Mouse (Mus musculus) CH12.LX (cell line): ENCODE data around the gene Nup188. TPM values are rescaled to one million over a fixed set of nuclear protein-coding genes. Genes with fewer than 3 reads are reported as not detected.
A peak's percentile ranks its signal among the peaks of the same experiment; 100 is the strongest.

Experiments used
- DNase-seq: peaks from one replicate; pipeline ENCODE4 v3.0.0-alpha.2; 2013; ENCODE audit errors: extremely low read depth
- H3K27ac ChIP-seq: 2 replicates; pipeline ENCODE4 v1.5.1; 2012; ENCODE audit warnings: low read depth, mild to moderate bottlenecking, control low read depth, moderate library complexity; ENCODE audit not compliant: insufficient read depth
- H3K27me3 ChIP-seq: replicated peaks from 2 replicates; pipeline ENCODE3; 2012; ENCODE audit warnings: inconsistent platforms
- H3K36me3 ChIP-seq, 2 experiments: replicated peaks in 1 of 2; 2 replicates each; pipeline versions ENCODE3 to v1.6.1; 2012; ENCODE audit warnings: inconsistent platforms in 1 of 2, low read length in 1 of 2, mild to moderate bottlenecking in 1 of 2, mixed read lengths in 1 of 2, moderate library complexity in 1 of 2; ENCODE audit not compliant: control insufficient read depth in 1 of 2, insufficient read depth in 1 of 2
- H3K4me1 ChIP-seq, 2 experiments: 2 replicates each; pipeline ENCODE4 v1.6.1; 2012; ENCODE audit warnings: inconsistent platforms in 1 of 2, moderate library complexity in 1 of 2; ENCODE audit not compliant: insufficient read depth in 2 of 2, control insufficient read depth in 1 of 2
- H3K4me2 ChIP-seq: 2 replicates; pipeline ENCODE4 v1.6.1; 2012; ENCODE audit warnings: low read depth, mild to moderate bottlenecking, control low read depth; ENCODE audit not compliant: poor library complexity, insufficient read depth, severe bottlenecking
- H3K4me3 ChIP-seq, 3 experiments: fragments of 150-350 bp in 1 of 3; sonication (generic) in 1 of 3; replicated peaks in 1 of 3; 2 replicates each; pipeline versions ENCODE3 to v1.5.1; 2011 to 2012; ENCODE audit warnings: low read depth in 2 of 3, low read length in 2 of 3, mild to moderate bottlenecking in 2 of 3, moderate library complexity in 2 of 3, control low read depth in 1 of 3, improper control_type of control experiment in 1 of 3, inconsistent platforms in 1 of 3, mixed read lengths in 1 of 3; ENCODE audit not compliant: poor library complexity in 1 of 3
- H3K79me2 ChIP-seq: replicated peaks from 2 replicates; pipeline ENCODE4 v1.6.1; 2012; ENCODE audit warnings: mild to moderate bottlenecking, moderate library complexity; ENCODE audit not compliant: control insufficient read depth, poor library complexity, insufficient read depth, severe bottlenecking; ENCODE audit errors: extremely low read depth
- H3K9ac ChIP-seq: 2 replicates; pipeline ENCODE4 v1.6.1; 2012; ENCODE audit warnings: low read depth, mild to moderate bottlenecking, control low read depth, moderate library complexity; ENCODE audit not compliant: insufficient read depth
- H3K9me3 ChIP-seq: replicated peaks from 2 replicates; pipeline ENCODE3; 2012; ENCODE audit warnings: low read length, inconsistent platforms, mixed read lengths
- CHD1 ChIP-seq: IDR thresholded peaks from 2 replicates; pipeline ENCODE4 v1.6.1; 2012; ENCODE audit warnings: low read depth, low read length, improper control_type of control experiment, inconsistent platforms
- ELF1 ChIP-seq: IDR thresholded peaks from 2 replicates; pipeline ENCODE4 v1.6.1; 2014; ENCODE audit warnings: low read depth, mild to moderate bottlenecking, inconsistent platforms, low read length, improper control_type of control experiment
- EP300 ChIP-seq: IDR thresholded peaks from 2 replicates; pipeline ENCODE4 v1.6.1; 2011; ENCODE audit warnings: low read length, improper control_type of control experiment
- ETS1 ChIP-seq: conservative IDR thresholded peaks from 2 replicates; pipeline ENCODE4 v1.6.1; 2012; ENCODE audit warnings: low read depth, mild to moderate bottlenecking, inconsistent platforms, low read length, improper control_type of control experiment, moderate library complexity
- HCFC1 ChIP-seq: IDR thresholded peaks from 2 replicates; pipeline ENCODE4 v1.6.1; 2012; ENCODE audit warnings: low read depth, mild to moderate bottlenecking, inconsistent platforms, low read length, improper control_type of control experiment
- IRF4 ChIP-seq: IDR thresholded peaks from 2 replicates; pipeline ENCODE4 v1.6.1; 2014; ENCODE audit warnings: low read depth, mild to moderate bottlenecking, inconsistent platforms, low read length, improper control_type of control experiment
- JUND ChIP-seq: conservative IDR thresholded peaks from 2 replicates; pipeline ENCODE4 v1.6.1; 2011; ENCODE audit warnings: low read depth, low read length, improper control_type of control experiment
- MAZ ChIP-seq: IDR thresholded peaks from 2 replicates; pipeline ENCODE4 v1.6.1; 2012; ENCODE audit warnings: low read depth, mild to moderate bottlenecking, inconsistent platforms, low read length, improper control_type of control experiment, moderate library complexity
- MEF2A ChIP-seq: IDR thresholded peaks from 2 replicates; pipeline ENCODE4 v1.6.1; 2014; ENCODE audit warnings: low read depth, mild to moderate bottlenecking, inconsistent platforms, low read length, improper control_type of control experiment, borderline replicate concordance
- MXI1 ChIP-seq: IDR thresholded peaks from 2 replicates; pipeline ENCODE4 v1.6.1; 2011; ENCODE audit warnings: mild to moderate bottlenecking, low read depth, low read length, improper control_type of control experiment
- NELFE ChIP-seq: IDR thresholded peaks from 2 replicates; pipeline ENCODE4 v1.6.1; 2011; ENCODE audit warnings: low read depth, low read length, improper control_type of control experiment
- NRF1 ChIP-seq: IDR thresholded peaks from 2 replicates; pipeline ENCODE4 v1.6.1; 2014; ENCODE audit warnings: low read depth, mild to moderate bottlenecking, inconsistent platforms, low read length, improper control_type of control experiment, moderate library complexity
- PAX5 ChIP-seq: IDR thresholded peaks from 2 replicates; pipeline ENCODE4 v1.6.1; 2012; ENCODE audit warnings: low read length, inconsistent platforms, mixed read lengths
- POLR2A ChIP-seq: IDR thresholded peaks from 2 replicates; pipeline ENCODE4 v1.6.1; 2011; ENCODE audit warnings: low read depth, mild to moderate bottlenecking, improper control_type of control experiment, low read length
- POLR2AphosphoS2 ChIP-seq: IDR thresholded peaks from 2 replicates; pipeline ENCODE4 v1.6.1; 2011; ENCODE audit warnings: low read depth, low read length, improper control_type of control experiment
- RCOR1 ChIP-seq: conservative IDR thresholded peaks from 2 replicates; pipeline ENCODE4 v1.6.1; 2012; ENCODE audit warnings: low read depth, mild to moderate bottlenecking, inconsistent platforms, low read length, improper control_type of control experiment
- SIN3A ChIP-seq: IDR thresholded peaks from 2 replicates; pipeline ENCODE4 v1.6.1; 2012; ENCODE audit warnings: low read length, improper control_type of control experiment, inconsistent platforms
- USF2 ChIP-seq: conservative IDR thresholded peaks from 2 replicates; pipeline ENCODE4 v1.6.1; 2011; ENCODE audit warnings: low read depth, low read length, improper control_type of control experiment
- ZKSCAN1 ChIP-seq: IDR thresholded peaks from 2 replicates; pipeline ENCODE4 v1.6.1; 2012; ENCODE audit warnings: low read depth, inconsistent platforms, low read length, improper control_type of control experiment, borderline replicate concordance
- ZMIZ1 ChIP-seq: IDR thresholded peaks from 2 replicates; pipeline ENCODE4 v1.6.1; 2012; ENCODE audit warnings: low read depth, mild to moderate bottlenecking, inconsistent platforms, low read length, improper control_type of control experiment
- ZNF384 ChIP-seq: IDR thresholded peaks from 2 replicates; pipeline ENCODE4 v1.6.1; 2012; ENCODE audit warnings: low read depth, low read length, improper control_type of control experiment, inconsistent platforms
- dilution Hi-C: fragments of 300-500 bp; cut with MboI; formaldehyde crosslinking; loops from 2 replicates; pipeline ENCODE4 v1.14.3; 2020; ENCODE audit warnings: low sequenced_read_pairs; ENCODE audit not compliant: extremely low pct_unique_long_range_greater_than_20kb, extremely low pct_ligation_motif_present
- in situ Hi-C: fragments of 300-500 bp; cut with MboI; formaldehyde crosslinking; loops from 3 replicates; pipeline ENCODE4 v1.14.3; 2019; ENCODE audit warnings: low sequenced_read_pairs, low pct_ligation_motif_present, low pct_unique_long_range_greater_than_20kb, mixed read lengths
- polyA plus RNA-seq: library from polyadenylated mRNA; unstranded; fragments of >175 nt; gene quantifications from 2 replicates; pipeline ENCODE4 v1.2.1, GENCODE M21; 2012; ENCODE audit warnings: low read depth; ENCODE audit not compliant: insufficient read length
- total RNA-seq, 2 experiments: library from RNA; depleted of rRNA; stranded (reverse); fragments of 300-350 nt in 1 of 2; fragments of >200 nt in 1 of 2; gene quantifications; 2 replicates each; pipeline ENCODE4 v1.2.3; 2012 to 2014

Nup188 gene
- total and polyA plus RNA-seq, 3 experiments: 19.7 to 58.8 (median 47.6) TPM

DNA sequence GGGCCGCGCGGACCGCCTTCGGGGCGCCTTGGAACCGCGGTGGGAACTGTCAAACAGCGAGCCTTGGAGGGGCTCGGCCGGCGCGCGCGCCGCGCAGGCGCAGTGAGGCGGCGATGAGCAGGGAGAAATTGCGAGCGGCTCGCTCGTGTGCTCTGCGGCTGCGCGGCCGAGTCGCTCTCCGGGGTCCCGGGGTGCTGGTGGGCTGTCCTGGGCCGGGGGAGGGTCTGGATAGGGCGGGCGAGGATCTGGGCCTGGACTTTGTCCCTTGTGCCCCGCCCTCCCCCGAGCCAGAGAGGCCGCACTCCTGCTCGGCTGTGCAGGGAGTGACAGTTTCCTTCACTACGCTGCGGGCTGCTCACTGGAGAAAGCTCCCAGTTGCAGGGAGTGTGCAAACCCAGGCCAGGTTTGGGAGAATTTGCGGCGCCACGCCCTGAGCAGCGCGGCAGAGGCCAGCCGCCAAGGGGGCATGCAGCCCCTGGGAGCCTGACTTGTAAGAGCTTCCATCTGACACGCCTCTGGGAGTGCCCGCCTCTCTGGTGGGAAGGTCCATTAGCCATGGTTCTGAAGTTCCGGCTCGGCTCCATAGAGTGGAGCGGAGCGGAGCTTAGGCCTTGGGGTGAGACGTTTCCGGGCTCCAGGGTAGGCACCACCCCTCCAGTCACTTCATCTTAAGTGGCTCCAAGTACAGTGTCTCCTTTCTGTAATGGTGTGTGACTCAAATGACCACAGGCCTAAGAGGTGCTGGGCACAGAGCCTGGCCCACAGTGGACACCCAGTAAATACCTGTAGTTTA is 106.6 kb downstream of the Nup188 start:
- H3K27ac ChIP-seq: no peak overlapping the region
- no peaks in the 10 kb centered on the region for H3K9me3 ChIP-seq
- peak overlapping the region; percentile 37 for H3K4me2 ChIP-seq
- TF ChIP-seq HCFC1 (no peak; the same call in 1 of the 2 replicates), MXI1 (peak; percentile 13; the same call in 1 of the 2 replicates), ZMIZ1 (0 out of 2 replicates have a peak, but pooled peaks have one; percentile 27), EP300 (no peak), NELFE (peak; percentile 4; the same call in 1 of the 2 replicates), POLR2AphosphoS2 (0 out of 2 replicates have a peak, but pooled peaks have one; percentile 7), PAX5 (no peak), POLR2A (peak; percentile 3; the same call in 1 of the 2 replicates), NRF1 (peak; percentile 92), IRF4 (no peak)
- peak overlapping the region; percentile 61 for H3K9ac ChIP-seq
- peaks cover 17 to 40% of the 10 kb centered on the region in 2 experiments for H3K36me3 ChIP-seq
- H3K4me3 ChIP-seq: peak overlapping the region; percentile 73 to 87 (median 86)
- H3K27me3 ChIP-seq: no peaks in the 10 kb centered on the region
- 0 out of 2 replicates have a peak, but pooled peaks cover 3% of the 10 kb centered on the region for H3K79me2 ChIP-seq
- dilution Hi-C loops: no loop called here
- in situ Hi-C loops: no loop called here
- peaks cover 9 to 23% of the 10 kb centered on the region in 2 experiments for H3K4me1 ChIP-seq
- DNase-seq: peak; percentile 64

DNA sequence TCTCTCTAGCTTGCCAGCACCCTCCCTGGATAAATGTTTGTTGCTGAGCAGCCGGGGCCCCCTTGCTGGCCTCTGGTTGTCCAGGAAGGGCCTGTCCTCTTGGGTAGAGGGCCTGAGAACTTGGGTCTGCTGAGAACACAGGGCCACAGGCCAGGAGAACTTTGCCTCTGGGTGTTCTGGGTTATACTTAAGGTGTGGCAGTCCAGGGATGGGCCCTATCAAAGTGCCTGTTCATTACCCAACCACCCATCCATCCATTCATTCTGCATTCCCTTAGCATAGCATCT is 107.1 kb downstream of the Nup188 start:
- no peak overlapping the region for H3K27ac ChIP-seq
- 0 out of 2 replicates have a peak, but pooled peaks cover 3% of the 10 kb centered on the region for H3K79me2 ChIP-seq
- peak overlapping the region; percentile 73 to 87 (median 86) for H3K4me3 ChIP-seq
- H3K4me1 ChIP-seq: peaks cover 9 to 23% of the 10 kb centered on the region in 2 experiments
- no peak for DNase-seq
- peak overlapping the region; percentile 61 for H3K9ac ChIP-seq
- dilution Hi-C loops: no loop called here
- no peaks in the 10 kb centered on the region for H3K9me3 ChIP-seq
- in situ Hi-C loops: no loop called here
- H3K4me2 ChIP-seq: peak overlapping the region; percentile 37
- H3K36me3 ChIP-seq: peaks cover 22 to 46% of the 10 kb centered on the region in 2 experiments
- TF ChIP-seq MEF2A (no peak), JUND (no peak), ZNF384 (no peak), MAZ (no peak), CHD1 (no peak), ELF1 (no peak), ZKSCAN1 (no peak), RCOR1 (no peak), IRF4 (no peak), ZMIZ1 (no peak), POLR2AphosphoS2 (no peak), PAX5 (no peak), ETS1 (no peak), USF2 (no peak), HCFC1 (no peak), SIN3A (no peak)
- no peaks in the 10 kb centered on the region for H3K27me3 ChIP-seq

Other genes starting within 250 kb of the Nup188 start
- gene Wdr34, start 237.5 kb upstream of the Nup188 start, total RNA-seq (2012; rRNA removed): 23.2 and 26.5 TPM in 2 replicates
- gene Wdr34, start 237.5 kb upstream of the Nup188 start, total RNA-seq (2014; rRNA removed): 21.4 and 24.7 TPM in 2 replicates
- 28.0 and 28.6 TPM in 2 replicates for gene Wdr34, start 237.5 kb upstream of the Nup188 start, polyA plus RNA-seq
- gene Set, start 229.0 kb upstream of the Nup188 start, total RNA-seq (2012; rRNA removed): 515 and 844 TPM in 2 replicates
- 1,049 and 1,142 TPM in 2 replicates for gene Set, start 229.0 kb upstream of the Nup188 start, total RNA-seq (2014; rRNA removed)
- gene Set, start 229.0 kb upstream of the Nup188 start, polyA plus RNA-seq: 902 and 991 TPM in 2 replicates
- gene Pkn3, start 208.7 kb upstream of the Nup188 start, total RNA-seq (2012; rRNA removed): 5.2 and 8.3 TPM in 2 replicates
- gene Pkn3, start 208.7 kb upstream of the Nup188 start, total RNA-seq (2014; rRNA removed): 4.7 and 5.0 TPM in 2 replicates
- gene Pkn3, start 208.7 kb upstream of the Nup188 start, polyA plus RNA-seq: 6.7 and 7.1 TPM in 2 replicates
- 33.7 and 36.5 TPM in 2 replicates for gene Zdhhc12, start 192.7 kb upstream of the Nup188 start, total RNA-seq (2012; rRNA removed)
- 15.3 and 15.6 TPM in 2 replicates for gene Zdhhc12, start 192.7 kb upstream of the Nup188 start, total RNA-seq (2014; rRNA removed)
- 34.7 and 42.8 TPM in 2 replicates for gene Zdhhc12, start 192.7 kb upstream of the Nup188 start, polyA plus RNA-seq
- gene Zer1, start 161.8 kb upstream of the Nup188 start, total RNA-seq (2012; rRNA removed): 9.5 and 13.4 TPM in 2 replicates
- gene Zer1, start 161.8 kb upstream of the Nup188 start, total RNA-seq (2014; rRNA removed): 4.8 and 5.5 TPM in 2 replicates
- gene Zer1, start 161.8 kb upstream of the Nup188 start, polyA plus RNA-seq: 13.3 and 15.0 TPM in 2 replicates
- 32.1 and 35.1 TPM in 2 replicates for gene Tbc1d13, start 152.7 kb upstream of the Nup188 start, total RNA-seq (2012; rRNA removed)
- 21.4 and 25.9 TPM in 2 replicates for gene Tbc1d13, start 152.7 kb upstream of the Nup188 start, total RNA-seq (2014; rRNA removed)
- 36.1 and 36.8 TPM in 2 replicates for gene Tbc1d13, start 152.7 kb upstream of the Nup188 start, polyA plus RNA-seq
- 9.2 and 9.7 TPM in 2 replicates for gene Endog, start 114.9 kb upstream of the Nup188 start, total RNA-seq (2012; rRNA removed)
- gene Endog, start 114.9 kb upstream of the Nup188 start, total RNA-seq (2014; rRNA removed): 0.23 TPM in 1 of 2 replicates, not detected in the other
- not detected in 2 replicates for gene Endog, start 114.9 kb upstream of the Nup188 start, polyA plus RNA-seq
- gene Spout1, start 107.9 kb upstream of the Nup188 start, total RNA-seq (2012; rRNA removed): 49.2 and 56.7 TPM in 2 replicates
- 34.8 and 38.4 TPM in 2 replicates for gene Spout1, start 107.9 kb upstream of the Nup188 start, total RNA-seq (2014; rRNA removed)
- gene Spout1, start 107.9 kb upstream of the Nup188 start, polyA plus RNA-seq: 62.3 and 63.7 TPM in 2 replicates
- gene Kyat1, start 80.5 kb upstream of the Nup188 start, total RNA-seq (2012; rRNA removed): 5.3 and 7.0 TPM in 2 replicates
- gene Kyat1, start 80.5 kb upstream of the Nup188 start, total RNA-seq (2014; rRNA removed): 5.0 and 5.5 TPM in 2 replicates
- 5.2 and 5.4 TPM in 2 replicates for gene Kyat1, start 80.5 kb upstream of the Nup188 start, polyA plus RNA-seq
- 2.8 and 3.1 TPM in 2 replicates for gene Lrrc8a, start 48.7 kb upstream of the Nup188 start, total RNA-seq (2012; rRNA removed)
- gene Lrrc8a, start 48.7 kb upstream of the Nup188 start, total RNA-seq (2014; rRNA removed): 1.1 and 1.8 TPM in 2 replicates
- 1.2 and 1.4 TPM in 2 replicates for gene Lrrc8a, start 48.7 kb upstream of the Nup188 start, polyA plus RNA-seq
- gene Gm28035, start 45.8 kb upstream of the Nup188 start, total RNA-seq (2012; rRNA removed): 0.46 and 0.64 TPM in 2 replicates
- 0.27 TPM in 2 replicates for gene Gm28035, start 45.8 kb upstream of the Nup188 start, total RNA-seq (2014; rRNA removed)
- gene Gm28035, start 45.8 kb upstream of the Nup188 start, polyA plus RNA-seq: 0.35 and 0.36 TPM in 2 replicates
- 3.1 and 8.9 TPM in 2 replicates for gene Phyhd1, start 20.2 kb upstream of the Nup188 start, total RNA-seq (2012; rRNA removed)
- 5.7 and 7.1 TPM in 2 replicates for gene Phyhd1, start 20.2 kb upstream of the Nup188 start, total RNA-seq (2014; rRNA removed)
- 9.7 and 11.5 TPM in 2 replicates for gene Phyhd1, start 20.2 kb upstream of the Nup188 start, polyA plus RNA-seq
- not detected in 2 replicates for gene Gm28038, start 5.4 kb upstream of the Nup188 start, total RNA-seq (2012; rRNA removed)
- gene Gm28038, start 5.4 kb upstream of the Nup188 start, total RNA-seq (2014; rRNA removed): not detected in 2 replicates
- 7.4 TPM in 1 of 2 replicates, not detected in the other for gene Gm28038, start 5.4 kb upstream of the Nup188 start, polyA plus RNA-seq
- 17.4 and 18.1 TPM in 2 replicates for gene Dolk, start 63 bp upstream of the Nup188 start, total RNA-seq (2012; rRNA removed)
- gene Dolk, start 63 bp upstream of the Nup188 start, total RNA-seq (2014; rRNA removed): 11.1 and 11.6 TPM in 2 replicates
- 10.8 and 11.8 TPM in 2 replicates for gene Dolk, start 63 bp upstream of the Nup188 start, polyA plus RNA-seq
- gene Sh3glb2, start 72.9 kb downstream of the Nup188 start, total RNA-seq (2012; rRNA removed): 42.6 and 47.8 TPM in 2 replicates
- 27.2 and 34.0 TPM in 2 replicates for gene Sh3glb2, start 72.9 kb downstream of the Nup188 start, total RNA-seq (2014; rRNA removed)
- 38.9 and 39.3 TPM in 2 replicates for gene Sh3glb2, start 72.9 kb downstream of the Nup188 start, polyA plus RNA-seq
- gene Miga2, start 77.8 kb downstream of the Nup188 start, total RNA-seq (2012; rRNA removed): 11.2 and 15.0 TPM in 2 replicates
- 9.1 and 9.2 TPM in 2 replicates for gene Miga2, start 77.8 kb downstream of the Nup188 start, total RNA-seq (2014; rRNA removed)
- gene Miga2, start 77.8 kb downstream of the Nup188 start, polyA plus RNA-seq: 7.4 and 9.4 TPM in 2 replicates
- 19.2 and 22.8 TPM in 2 replicates for gene Dolpp1, start 105.9 kb downstream of the Nup188 start, total RNA-seq (2012; rRNA removed)
- 15.0 and 22.3 TPM in 2 replicates for gene Dolpp1, start 105.9 kb downstream of the Nup188 start, total RNA-seq (2014; rRNA removed)
- 17.9 and 19.1 TPM in 2 replicates for gene Dolpp1, start 105.9 kb downstream of the Nup188 start, polyA plus RNA-seq
- 3.6 and 4.5 TPM in 2 replicates for gene Crat, start 129.4 kb downstream of the Nup188 start, total RNA-seq (2012; rRNA removed)
- 1.3 and 1.7 TPM in 2 replicates for gene Crat, start 129.4 kb downstream of the Nup188 start, total RNA-seq (2014; rRNA removed)
- 2.8 and 4.2 TPM in 2 replicates for gene Crat, start 129.4 kb downstream of the Nup188 start, polyA plus RNA-seq
- 111 and 120 TPM in 2 replicates for gene Ptpa, start 129.6 kb downstream of the Nup188 start, total RNA-seq (2012; rRNA removed)
- gene Ptpa, start 129.6 kb downstream of the Nup188 start, total RNA-seq (2014; rRNA removed): 117 and 122 TPM in 2 replicates
- gene Ptpa, start 129.6 kb downstream of the Nup188 start, polyA plus RNA-seq: 190 and 194 TPM in 2 replicates
- 0.98 and 1.1 TPM in 2 replicates for gene Ier5l, start 187.8 kb downstream of the Nup188 start, total RNA-seq (2012; rRNA removed)
- gene Ier5l, start 187.8 kb downstream of the Nup188 start, total RNA-seq (2014; rRNA removed): 0.22 and 0.51 TPM in 2 replicates
- 0.31 and 0.33 TPM in 2 replicates for gene Ier5l, start 187.8 kb downstream of the Nup188 start, polyA plus RNA-seq